Mouse (Mus musculus) E14TG2a.4 (cell line): ENCODE data around the gene Clec2h.

Experiments used
- CTCF ChIP-seq: conservative IDR thresholded peaks from 2 replicates; pipeline ENCODE4 v1.5.1; 2014; ENCODE audit warnings: low read length
- NANOG ChIP-seq: IDR thresholded peaks from 2 replicates; pipeline ENCODE4 v1.6.1; 2014; ENCODE audit warnings: borderline replicate concordance, low read length, mixed read lengths

- TF ChIP-seq CTCF (no peak), NANOG (no peak)
Measured at GRCm38 (mm10) chr6:128624425-128624824, 37.8 kb upstream of the Clec2h start.
